Mouse (Mus musculus) embryonic facial prominence, embryonic 11.5 days (tissue): ENCODE results near the gene Ints4. TPM values are rescaled to one million over a fixed set of nuclear protein-coding genes. Genes with fewer than 3 reads are reported as not detected.
A peak's percentile ranks its signal among the peaks of the same experiment; 100 is the strongest.

Experiments used
- ATAC-seq: fragments of 200-750 bp; cut with Nextera tagmentation; replicated peaks from 2 replicates; pipeline ENCODE4 v1.8.0; 2017; ENCODE audit warnings: low read depth; ENCODE audit not compliant: insufficient number of reproducible peaks, low FRiP score, low TSS enrichment
- DNase-seq: peaks from one replicate; pipeline ENCODE4 v3.0.0-alpha.2; 2015; ENCODE audit warnings: low spot score
- H3K27ac ChIP-seq: fragments of 300-500 bp; sonication (generic); replicated peaks from 2 replicates; pipeline ENCODE4 v1.5.1; 2014; ENCODE audit warnings: mild to moderate bottlenecking, low read depth, low read length, control low read depth
- H3K27me3 ChIP-seq: fragments of 300-500 bp; sonication (generic); 2 replicates; pipeline ENCODE4 v1.6.1; 2014; ENCODE audit warnings: mild to moderate bottlenecking, low read length, moderate library complexity, mixed read lengths; ENCODE audit not compliant: control insufficient read depth, insufficient read depth
- H3K36me3 ChIP-seq: fragments of 300-500 bp; sonication (generic); replicated peaks from 2 replicates; pipeline ENCODE4 v1.6.1; 2014; ENCODE audit warnings: low read depth, mild to moderate bottlenecking, low read length, moderate library complexity, mixed read lengths; ENCODE audit not compliant: control insufficient read depth, insufficient read depth
- H3K4me1 ChIP-seq: fragments of 300-500 bp; sonication (generic); 2 replicates; pipeline ENCODE4 v1.6.1; 2014; ENCODE audit warnings: low read length, mixed read lengths; ENCODE audit not compliant: control insufficient read depth, insufficient read depth
- H3K4me2 ChIP-seq: fragments of 300-500 bp; sonication (generic); 2 replicates; pipeline ENCODE4 v1.6.1; 2014; ENCODE audit warnings: low read depth, mild to moderate bottlenecking, control low read depth, low read length, moderate library complexity
- H3K4me3 ChIP-seq: fragments of 300-500 bp; sonication (generic); 2 replicates; pipeline ENCODE4 v1.5.1; 2014; ENCODE audit warnings: low read depth, low read length, control low read depth
- H3K9ac ChIP-seq: fragments of 300-500 bp; sonication (generic); replicated peaks from 2 replicates; pipeline ENCODE4 v1.6.1; 2014; ENCODE audit warnings: mild to moderate bottlenecking, control low read depth, low read length
- H3K9me3 ChIP-seq: fragments of 300-500 bp; sonication (generic); replicated peaks from 2 replicates; pipeline ENCODE4 v1.6.1; 2016; ENCODE audit warnings: mild to moderate bottlenecking, low read length, inconsistent platforms, mixed read lengths; ENCODE audit not compliant: control insufficient read depth
- WGBS: fragments of 180-500 bp; shearing (Covaris S2); extraction: QIAGEN DNeasy Blood & Tissue Kit; methylation state at CpG from one replicate; pipeline ENCODE4 v1.1.7; 2014; 5-methylcytosine and 5-hydroxymethylcytosine counted together
- polyA plus RNA-seq: library from polyadenylated mRNA; unstranded; fragments of >200 nt; fragmentation: Nextera tagmentation; extraction: Ambion mirVana; gene quantifications from 2 replicates; pipeline ENCODE4 v1.2.1, GENCODE M21; 2014

Ints4 gene
- polyA plus RNA-seq, 1 experiment from 2014 or later = 70.1 TPM

- no peaks in the 10 kb centered on the region for H3K27me3 ChIP-seq
- ATAC-seq (no peak), DNase-seq (no peak)
- H3K27ac ChIP-seq = no peak overlapping the region
- H3K9me3 ChIP-seq = no peaks in the 10 kb centered on the region
- no peak overlapping the region for H3K4me3 ChIP-seq
- no peaks in the 10 kb centered on the region for H3K4me1 ChIP-seq
- no peak overlapping the region for H3K9ac ChIP-seq
- 96% methylated on average over 10 of the region's 10 CpGs for WGBS
- H3K36me3 ChIP-seq = no peaks in the 10 kb centered on the region
- no peak overlapping the region for H3K4me2 ChIP-seq
Observed at GRCm38 (mm10) chr7:97549301-97549700, 68.5 kb downstream of the Ints4 start.

DNA sequence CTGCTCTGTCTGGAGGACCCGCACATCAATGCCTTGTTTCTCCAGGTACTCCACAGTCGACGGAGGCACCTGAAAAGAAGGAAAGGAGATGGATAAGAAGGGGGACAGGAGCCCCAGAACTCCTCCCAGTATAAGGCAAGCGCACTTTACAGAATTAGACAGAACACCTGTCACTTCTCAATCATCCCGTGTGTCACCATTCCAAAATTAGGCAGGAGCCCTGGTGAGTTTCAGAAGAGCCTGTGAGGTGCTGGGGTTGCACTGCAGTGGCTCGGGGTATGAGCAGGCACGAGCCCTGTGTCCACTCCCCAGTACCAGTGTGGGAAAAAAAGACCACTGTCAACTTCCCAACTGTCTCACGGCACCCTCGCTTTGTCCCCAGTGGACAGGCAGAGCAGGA is 69.9 kb downstream of the Ints4 start:
- 86% methylated on average over 9 of the region's 9 CpGs for WGBS
- no peak for ATAC-seq
- Histone ChIP-seq H3K4me2 (no peak overlapping the region), H3K9ac (no peak overlapping the region), H3K27me3 (no peaks in the 10 kb centered on the region), H3K4me1 (no peaks in the 10 kb centered on the region), H3K36me3 (no peaks in the 10 kb centered on the region), H3K27ac (no peak overlapping the region), H3K4me3 (no peak overlapping the region), H3K9me3 (no peaks in the 10 kb centered on the region)
- no peak for DNase-seq

DNA sequence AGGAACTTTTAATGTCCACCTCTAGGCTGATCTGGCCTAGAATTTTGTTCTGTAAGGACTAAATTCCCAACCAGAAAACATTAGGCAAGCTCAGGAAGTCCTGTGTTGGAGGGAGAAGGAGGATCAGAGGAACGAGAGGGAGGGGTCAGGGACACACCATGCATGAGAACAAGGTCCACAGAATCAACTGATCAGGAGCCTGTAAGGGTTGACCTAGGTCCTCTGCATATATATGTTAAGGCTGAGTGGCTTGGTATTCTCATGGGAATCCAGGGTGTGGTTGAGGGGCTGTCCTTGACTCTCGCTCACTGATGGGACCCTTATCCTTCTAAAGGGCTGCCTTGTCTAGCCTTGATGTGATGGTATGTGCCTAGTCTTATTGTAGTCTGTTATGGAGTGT is 82.8 kb downstream of the Ints4 start:
- ATAC-seq (no peak), DNase-seq (no peak)
- Histone ChIP-seq H3K4me3 (no peak overlapping the region), H3K27me3 (no peaks in the 10 kb centered on the region), H3K9ac (no peak overlapping the region), H3K4me2 (no peak overlapping the region), H3K27ac (no peak overlapping the region), H3K9me3 (no peaks in the 10 kb centered on the region), H3K4me1 (no peaks in the 10 kb centered on the region), H3K36me3 (no peaks in the 10 kb centered on the region)
- 89% methylated on average over 2 of the region's 2 CpGs for WGBS

DNA sequence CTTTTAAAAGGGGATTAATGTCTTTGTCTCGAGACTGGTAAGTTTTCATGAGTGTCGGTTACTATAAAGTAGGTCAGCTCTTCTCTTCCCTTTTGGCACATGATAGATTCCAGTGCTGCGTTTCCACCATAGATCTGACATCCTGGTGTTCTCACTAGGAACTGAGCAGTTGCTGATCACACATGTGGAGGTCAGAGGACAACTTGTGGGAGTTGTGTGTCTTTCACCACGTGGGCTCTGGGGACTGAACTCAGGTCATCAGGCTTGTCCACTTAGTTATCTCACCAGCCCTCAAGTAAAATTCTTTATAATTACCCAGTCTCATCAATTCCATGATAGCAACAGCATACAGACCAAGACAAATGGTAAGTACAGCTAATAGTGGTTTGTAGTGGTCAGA is 88.6 kb downstream of the Ints4 start:
- H3K4me1 ChIP-seq = no peaks in the 10 kb centered on the region
- H3K36me3 ChIP-seq = no peaks in the 10 kb centered on the region
- no peaks in the 10 kb centered on the region for H3K9me3 ChIP-seq
- no peak overlapping the region for H3K4me2 ChIP-seq
- no peak for DNase-seq
- no peaks in the 10 kb centered on the region for H3K27me3 ChIP-seq
- WGBS = 79% methylated on average over 4 of the region's 4 CpGs
- no peak for ATAC-seq
- no peak overlapping the region for H3K27ac ChIP-seq
- no peak overlapping the region for H3K4me3 ChIP-seq
- no peak overlapping the region for H3K9ac ChIP-seq

- no peaks in the 10 kb centered on the region for H3K36me3 ChIP-seq
- H3K4me2 ChIP-seq = no peak overlapping the region
- H3K4me1 ChIP-seq = no peaks in the 10 kb centered on the region
- no peak for DNase-seq
- H3K4me3 ChIP-seq = no peak overlapping the region
- WGBS = 85% methylated on average over 1 of the region's 1 CpGs
- no peaks in the 10 kb centered on the region for H3K27me3 ChIP-seq
- H3K9me3 ChIP-seq = no peaks in the 10 kb centered on the region
- H3K27ac ChIP-seq = no peak overlapping the region
- H3K9ac ChIP-seq = no peak overlapping the region
- no peak for ATAC-seq
Observed at GRCm38 (mm10) chr7:97570389-97570788, 89.6 kb downstream of the Ints4 start.

- Histone ChIP-seq H3K9me3 (no peaks in the 10 kb centered on the region), H3K4me1 (no peaks in the 10 kb centered on the region), H3K27ac (peak overlapping the region; percentile 52; the same call in 1 of the 2 replicates), H3K36me3 (no peaks in the 10 kb centered on the region), H3K4me3 (peak overlapping the region; percentile 100), H3K9ac (peak overlapping the region; percentile 69), H3K4me2 (peak overlapping the region; percentile 76), H3K27me3 (no peaks in the 10 kb centered on the region)
- peak; percentile 2 for DNase-seq
- ATAC-seq = no peak
- 29% methylated on average over 8 of the region's 8 CpGs for whole genome bisulfite sequencing
Observed at GRCm38 (mm10) chr7:97578361-97579066, 97.8 kb downstream of the Ints4 start.

DNA sequence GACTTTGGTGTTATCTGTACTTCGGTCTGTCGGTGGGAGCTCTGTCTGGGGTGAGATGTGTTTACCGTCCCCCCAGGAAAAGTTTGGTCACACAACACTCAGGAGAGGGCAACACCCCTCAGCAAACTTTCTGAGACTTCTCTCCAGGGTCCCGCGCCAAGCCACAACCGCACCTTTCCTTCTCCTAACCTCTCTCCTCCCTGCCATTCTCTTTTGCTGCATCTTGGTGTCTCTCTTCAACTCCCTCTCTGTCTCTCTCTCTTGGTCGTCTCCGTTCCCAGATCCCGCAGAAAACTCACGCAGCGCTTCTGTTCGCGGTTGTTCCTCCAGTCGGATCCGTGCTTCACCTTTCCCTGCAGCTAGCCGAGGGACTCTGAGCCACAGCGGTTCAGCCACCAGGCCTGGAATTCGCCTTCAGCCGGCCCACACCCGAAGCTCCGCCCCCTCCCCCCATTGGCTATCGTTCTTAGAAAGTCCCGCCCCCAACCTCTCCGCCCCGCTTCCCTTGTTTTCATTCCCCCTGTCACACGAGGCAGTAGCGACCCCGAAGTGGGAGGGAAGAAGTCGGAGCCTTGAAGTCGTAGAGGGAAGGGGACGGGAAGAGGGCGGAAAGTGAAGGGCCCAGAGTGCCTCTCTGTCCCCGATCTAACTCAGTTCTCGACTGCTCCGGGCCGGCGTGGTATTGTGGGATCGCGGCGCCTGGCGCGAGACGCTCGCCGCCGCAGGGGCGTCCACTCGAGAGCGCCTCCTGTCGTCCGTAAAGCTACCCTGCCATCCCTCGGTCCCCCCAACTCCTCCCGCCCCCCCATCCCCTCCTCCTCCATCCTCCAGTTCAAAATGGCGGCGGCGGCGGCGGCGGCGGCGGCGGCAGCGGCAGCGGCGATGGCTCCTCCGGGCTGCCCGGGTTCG is 98.6 kb downstream of the Ints4 start, which contains the start of the genes Aamdc and Rsf1:
Gene Aamdc (minus strand): TSS at position 431 of the 909 bp plus-strand sequence.
Gene Rsf1 (plus strand): TSS at position 823 of the 909 bp plus-strand sequence.
- H3K4me2 ChIP-seq = peak within 1 kb of the TSS; percentile 76
- no peaks in the 10 kb centered on the region for H3K27me3 ChIP-seq
- DNase-seq = peak; percentile 98
- peak within 1 kb of the TSS; percentile 99 for H3K9ac ChIP-seq
- H3K4me1 ChIP-seq = no peaks in the 10 kb centered on the region
- peak; percentile 96 for ATAC-seq
- H3K9me3 ChIP-seq = no peaks in the 10 kb centered on the region
- peak within 1 kb of the TSS; percentile 100 for H3K4me3 ChIP-seq
- no peaks in the 10 kb centered on the region for H3K36me3 ChIP-seq
- H3K27ac ChIP-seq = peak within 1 kb of the TSS; percentile 98
- 1% methylated on average over 56 of the region's 68 CpGs for WGBS
